Mouse (Mus musculus) ES-E14 (cell line): ENCODE measurements around the gene Fbxl16.

Experiments used
- ZC3H11A ChIP-seq: IDR thresholded peaks from 2 replicates; pipeline ENCODE4 v1.6.1; 2012; ENCODE audit warnings: low read depth, mild to moderate bottlenecking, inconsistent platforms, low read length, borderline replicate concordance
- ZNF384 ChIP-seq: IDR thresholded peaks from 2 replicates; pipeline ENCODE4 v1.6.1; 2012; ENCODE audit warnings: low read depth, low read length, inconsistent platforms

GRCm38 (mm10) chr17:25808028-25808427, 857 bp upstream of the Fbxl16 start:
- TF ChIP-seq ZNF384 (no peak), ZC3H11A (no peak)
